8 mouse cellular contexts compared by ENCODE assay signal in the genomic region with DNA sequence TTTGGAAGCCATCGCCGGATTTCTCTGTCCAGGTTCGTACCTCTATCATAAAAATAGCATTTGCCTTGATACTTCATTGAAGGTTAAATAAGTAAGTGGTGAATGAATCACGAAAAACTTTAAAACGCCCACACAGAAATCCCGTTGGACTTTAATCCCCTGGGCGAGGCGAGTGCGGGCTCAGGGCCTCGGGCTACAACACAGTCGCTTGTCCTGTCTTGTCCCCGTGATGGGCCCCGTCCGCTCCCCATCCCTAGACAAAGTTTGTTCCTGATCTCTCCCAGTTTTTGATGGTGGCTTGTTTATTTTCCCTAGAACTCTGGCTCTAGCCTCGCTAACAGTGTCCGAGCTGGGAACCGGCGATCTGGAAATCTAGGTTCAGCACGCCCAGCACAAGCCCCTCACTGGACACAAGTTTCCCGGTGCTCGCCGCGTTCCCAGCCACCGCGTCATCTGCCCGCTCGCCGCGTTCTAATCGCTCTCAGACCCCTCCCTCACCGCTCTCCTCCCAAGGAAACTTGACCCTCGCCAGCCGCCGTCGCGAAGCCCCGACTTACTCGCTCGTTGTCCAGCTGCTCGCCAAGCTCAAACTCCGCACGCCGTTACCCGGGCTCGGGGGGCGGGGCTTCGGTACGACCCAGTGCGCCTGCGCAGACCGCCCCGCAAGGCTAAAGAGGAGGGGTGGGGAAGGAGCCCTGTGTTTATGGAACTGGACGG. TPM values are rescaled to one million over a fixed set of nuclear protein-coding genes. Genes with fewer than 3 reads are reported as not detected.
DNase-seq lines count a peak whose midpoint lies in the region; ATAC-seq lines count a peak whose summit lies in the region.

Gene Gss, minus strand, starts transcription at position 674 of the 717 bp plus-strand sequence.

- peak within 1 kb of the TSS; percentile 78 for H3K9ac ChIP-seq in lung, embryonic 16.5 days (ENCODE audit: low read length)

- under 1% methylated on average over 53 of the region's 53 CpGs for WGBS in lung, embryonic 16.5 days

- DNase-seq in MEL-GATA-1-ER (ENCODE audit: extremely low read depth, low read depth) = peak; percentile 91
- DNase-seq in cerebellum, adult 8-10 months = peak; percentile 99
- DNase-seq in forelimb bud, embryonic 11.5 days (ENCODE audit: low read depth, low spot score) = peak; percentile 97
- DNase-seq in layer of hippocampus, adult 9-10 months (ENCODE audit: low spot score) = peak; percentile 98
- peak; percentile 100 for DNase-seq in ovary, postnatal 10 days (ENCODE audit: low spot score)
- DNase-seq in thymus, postnatal 10 days (ENCODE audit: low spot score in 2 of 2) = peak; percentile 92 to 98

- peak; percentile 91 to 93 for ATAC-seq in hematopoietic stem cell, adult 5-6 weeks (replicated peaks in 1 of 2; ENCODE audit: insufficient read depth in 1 of 2, low FRiP score in 2 of 2, low TSS enrichment in 1 of 2, low read depth in 1 of 2, poor library complexity in 2 of 2, severe bottlenecking in 2 of 2)
- ATAC-seq in lung, embryonic 16.5 days (ENCODE audit: low read depth) = peak; percentile 93

- no peaks in the 10 kb centered on the region for H3K36me3 ChIP-seq in lung, embryonic 16.5 days (ENCODE audit: control insufficient read depth, insufficient read depth, low read length)

- peak within 1 kb of the TSS; percentile 54 for H3K4me3 ChIP-seq in lung, embryonic 16.5 days (ENCODE audit: low read length)

- peak within 1 kb of the TSS; percentile 85 for H3K4me2 ChIP-seq in lung, embryonic 16.5 days (ENCODE audit: low read depth, low read length)

- H3K27ac ChIP-seq in lung, embryonic 16.5 days (ENCODE audit: low read length) = peak within 1 kb of the TSS; percentile 74

- no peaks in the 10 kb centered on the region for H3K9me3 ChIP-seq in lung, embryonic 16.5 days (ENCODE audit: control insufficient read depth, low read length)

- peaks cover 6% of the 10 kb centered on the region for H3K4me1 ChIP-seq in lung, embryonic 16.5 days (replicated peaks; ENCODE audit: control insufficient read depth, insufficient read depth, low read length)

- no peaks in the 10 kb centered on the region for H3K27me3 ChIP-seq in lung, embryonic 16.5 days (ENCODE audit: control insufficient read depth, insufficient read depth, low read depth, low read length)

RNA-seq across cellular contexts. Expression of gene Gss, which starts in this region (rescaled TPM):
- 18.3 and 32.5 TPM in 2 replicates for total RNA-seq in hematopoietic stem cell, adult 5-6 weeks (2017)
- polyA plus RNA-seq in lung, embryonic 16.5 days (2015; fragmentation: Nextera tagmentation; extraction: Ambion mirVana) = 27.7 and 32.0 TPM in 2 replicates

Comparison
In these comparisons a context has a peak if more than half of its experiments do, and no peak if none do; other contexts are left out.
1. Peak in every context shown above with its lines: DNase-seq, ATAC-seq, H3K4me3 ChIP-seq and H3K27ac ChIP-seq.